Mouse (Mus musculus) cortical plate, adult 2 months (tissue): ENCODE data around the gene Plekha5.

Experiments used
- CTCF ChIP-seq: fragments of 200-500 bp; IDR thresholded peaks from 2 replicates; pipeline ENCODE4 v1.5.1; 2011; ENCODE audit warnings: mild to moderate bottlenecking, control low read depth, low read length; ENCODE audit not compliant: insufficient read depth; ENCODE audit errors: extremely low read depth
- POLR2A ChIP-seq: fragments of 200-500 bp; IDR thresholded peaks from 2 replicates; pipeline ENCODE4 v1.6.1; 2011; ENCODE audit warnings: mild to moderate bottlenecking, low read length, control low read depth; ENCODE audit not compliant: insufficient read depth; ENCODE audit errors: extremely low read depth

- no peak for TF ChIP-seq CTCF
- TF ChIP-seq POLR2A: no peak
These were observed 99.7 kb downstream of the Plekha5 start for GRCm38 (mm10) chr6:140523600-140523999.
